Mouse (Mus musculus) megakaryocyte, adult 5-6 weeks (primary cell): ENCODE measurements at regions not wholly inside any gene's neighbourhood (a gene's known extent, or its start where the extent isn't known, plus 50 kb on each side); places are given as distances from the start of the nearest gene placed in this dataset.
"Not testable (repeated sequence)": the region's sequence is repeated elsewhere in the genome, so short reads cannot be mapped to it uniquely, and the experiment has no call there.

Experiments used
- ATAC-seq: 2 replicates; pipeline ENCODE4 v1.8.0; 2016; ENCODE audit warnings: mild to moderate bottlenecking, inconsistent platforms; ENCODE audit not compliant: poor library complexity, severe bottlenecking

DNA sequence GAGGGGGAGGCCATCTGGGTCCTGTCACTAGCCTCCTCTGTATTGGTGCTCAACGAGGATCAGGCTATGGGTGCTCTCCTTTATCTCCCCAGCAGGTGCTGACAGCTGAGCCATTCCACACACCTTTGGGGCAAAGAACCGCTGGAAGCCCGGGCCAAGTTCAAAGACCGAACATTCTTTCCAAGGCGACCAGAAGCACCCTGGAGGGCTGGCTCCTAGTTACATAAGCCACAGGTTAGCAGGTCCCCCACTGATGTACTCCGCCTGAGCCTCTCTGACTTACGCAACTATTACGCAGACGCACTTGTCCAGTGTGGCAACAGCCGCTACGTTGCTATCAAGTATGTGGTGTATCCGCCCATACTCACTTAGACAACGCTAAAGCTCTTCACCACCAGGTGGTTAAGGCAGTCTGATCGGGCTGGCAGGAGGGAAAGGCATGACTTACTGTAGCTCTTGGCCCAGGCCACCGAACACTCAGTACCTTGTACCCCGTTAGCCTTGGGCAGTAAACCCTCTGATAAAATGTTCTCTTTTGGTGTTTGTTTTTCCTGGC, 69.2 kb downstream of the Gm33543 start:
- ATAC-seq, result peak; percentile 95

DNA sequence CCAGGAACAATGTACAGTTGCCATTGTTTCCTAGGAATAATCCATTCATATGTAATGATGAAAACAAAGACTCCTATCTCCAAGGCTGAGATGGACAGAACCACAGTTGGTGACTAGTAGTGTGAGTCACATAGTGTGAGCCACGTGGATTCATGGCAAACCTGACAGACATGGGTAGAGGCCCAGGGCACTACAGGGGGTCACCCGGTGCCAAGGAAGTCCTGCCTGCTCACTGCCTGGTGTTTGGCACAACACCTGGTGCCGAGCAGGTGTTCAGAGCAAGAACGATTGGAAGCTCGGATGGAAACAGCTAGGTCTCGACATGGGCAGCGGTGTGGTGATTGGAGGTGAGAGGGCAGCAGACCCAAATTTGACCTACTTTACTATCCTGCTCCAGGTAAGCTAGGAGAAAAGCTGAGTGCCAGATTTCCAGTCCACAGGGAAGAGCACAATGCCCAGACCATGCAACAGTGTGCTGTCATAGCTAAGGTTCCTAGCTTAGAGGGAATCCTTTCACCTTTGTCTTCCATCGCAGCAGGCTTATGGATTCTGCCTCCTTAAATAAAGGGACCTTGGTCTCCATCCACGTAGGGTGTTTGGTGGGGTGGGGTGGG, 69.8 kb downstream of the Gm33543 start:
- no peak for ATAC-seq

DNA sequence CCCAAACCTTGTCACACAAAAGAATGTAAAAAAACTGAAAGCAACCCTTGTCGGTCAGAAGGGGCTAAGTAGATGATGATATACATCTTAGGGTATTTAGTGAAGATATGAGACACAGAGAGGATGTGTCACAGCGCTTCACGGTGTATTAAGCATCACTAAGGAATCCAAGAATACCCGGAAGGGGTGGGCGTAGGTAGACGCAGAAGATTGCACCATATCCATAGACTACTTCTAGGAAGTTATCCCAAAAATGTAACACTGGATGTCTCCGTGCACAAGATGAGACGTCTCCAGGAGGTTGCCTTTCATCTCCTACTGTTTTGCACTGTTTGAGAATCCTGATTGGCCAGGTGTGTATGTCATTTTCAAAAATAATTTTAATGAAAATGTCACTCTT, 73.8 kb downstream of the Gm33543 start:
- ATAC-seq, result no peak

DNA sequence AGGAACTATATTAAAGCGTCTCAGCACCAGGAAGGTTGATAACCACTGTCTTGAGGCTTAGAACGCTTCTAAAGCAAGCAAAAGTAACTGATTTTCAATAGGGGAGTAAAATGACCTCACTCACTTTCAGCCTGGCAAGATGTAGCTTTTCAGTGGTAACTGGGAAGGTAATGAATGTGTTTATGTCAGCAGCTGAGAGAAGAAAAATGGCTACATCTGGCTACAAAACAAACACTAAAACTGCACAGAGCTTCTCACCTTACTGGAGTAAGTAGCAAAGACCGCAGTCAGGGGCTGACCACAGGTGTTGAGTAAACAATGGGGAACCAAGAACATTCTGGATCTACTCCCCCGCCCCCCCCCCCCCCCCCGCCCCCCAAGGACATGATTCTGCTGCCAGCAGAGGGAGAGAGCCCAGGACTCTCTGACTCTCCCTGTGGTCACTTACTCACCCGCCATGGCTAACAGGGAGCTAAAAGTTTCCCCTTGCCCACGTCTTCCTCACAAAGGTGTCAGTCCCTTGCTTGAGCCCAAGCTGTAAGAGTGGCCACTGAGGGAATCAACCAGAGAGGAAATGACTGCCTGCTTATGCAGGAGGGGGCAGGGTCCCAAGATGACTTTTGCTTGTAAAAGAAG, 75.1 kb downstream of the Gm33543 start:
- peak; percentile 65 for ATAC-seq

DNA sequence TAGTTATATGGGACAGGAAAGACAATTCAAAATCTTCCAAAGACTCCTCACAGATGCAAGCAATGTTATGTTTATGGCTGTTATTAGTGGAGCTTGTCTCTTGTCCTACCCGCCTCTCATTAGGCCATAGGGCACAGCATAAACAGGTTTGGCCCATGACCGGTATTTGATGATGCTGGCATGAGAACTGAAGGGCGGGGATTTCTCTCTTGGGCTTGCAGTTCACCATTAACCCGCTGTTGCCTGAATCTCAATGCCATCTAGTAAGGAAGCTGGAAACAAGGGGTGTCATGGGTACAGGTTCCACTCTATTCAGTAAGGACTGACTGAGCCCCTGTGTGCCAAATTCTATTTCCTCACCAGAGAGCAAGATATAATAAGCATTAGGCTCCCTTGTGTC, 78.6 kb downstream of the Gm33543 start:
- no peak for ATAC-seq

DNA sequence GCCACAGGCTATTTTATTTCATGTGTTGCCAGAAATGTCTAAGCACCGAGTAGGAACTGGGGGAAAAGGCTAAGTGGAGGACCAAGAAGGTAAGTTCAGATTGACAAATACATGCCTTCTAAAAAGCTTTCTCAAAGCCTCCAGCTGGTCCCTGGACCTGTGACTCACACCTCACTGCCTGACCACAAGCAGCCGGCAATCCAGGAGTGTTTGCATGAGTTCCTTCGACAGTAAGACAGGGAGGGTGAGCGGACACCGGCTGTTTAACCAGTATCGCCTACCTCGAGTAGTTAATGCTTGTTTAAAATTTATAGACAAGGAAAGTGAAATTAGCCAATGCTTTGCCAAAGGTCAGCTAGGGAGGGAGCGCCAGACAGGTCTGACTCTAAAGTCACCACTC, 80.1 kb downstream of the Gm33543 start:
- no peak for ATAC-seq

DNA sequence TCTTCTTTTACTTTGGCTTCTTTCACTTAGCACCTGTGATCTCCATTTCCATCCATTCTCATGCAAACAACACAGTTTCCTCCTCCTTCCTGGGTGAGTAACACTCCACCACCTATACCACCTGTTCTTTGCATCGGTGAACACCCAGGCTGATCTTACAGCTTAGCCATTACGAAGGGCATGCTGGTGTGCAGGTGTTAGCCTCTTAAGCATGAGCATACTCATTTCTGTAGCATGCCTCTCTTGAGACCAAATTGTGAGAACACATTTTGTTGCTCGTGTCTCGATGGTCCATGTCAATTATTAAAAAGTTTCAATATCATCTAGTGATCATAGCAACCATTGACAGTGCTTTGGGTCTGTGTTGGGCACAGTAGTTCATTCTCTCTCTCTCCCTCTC, 80.8 kb downstream of the Gm33543 start:
- no peak for ATAC-seq

DNA sequence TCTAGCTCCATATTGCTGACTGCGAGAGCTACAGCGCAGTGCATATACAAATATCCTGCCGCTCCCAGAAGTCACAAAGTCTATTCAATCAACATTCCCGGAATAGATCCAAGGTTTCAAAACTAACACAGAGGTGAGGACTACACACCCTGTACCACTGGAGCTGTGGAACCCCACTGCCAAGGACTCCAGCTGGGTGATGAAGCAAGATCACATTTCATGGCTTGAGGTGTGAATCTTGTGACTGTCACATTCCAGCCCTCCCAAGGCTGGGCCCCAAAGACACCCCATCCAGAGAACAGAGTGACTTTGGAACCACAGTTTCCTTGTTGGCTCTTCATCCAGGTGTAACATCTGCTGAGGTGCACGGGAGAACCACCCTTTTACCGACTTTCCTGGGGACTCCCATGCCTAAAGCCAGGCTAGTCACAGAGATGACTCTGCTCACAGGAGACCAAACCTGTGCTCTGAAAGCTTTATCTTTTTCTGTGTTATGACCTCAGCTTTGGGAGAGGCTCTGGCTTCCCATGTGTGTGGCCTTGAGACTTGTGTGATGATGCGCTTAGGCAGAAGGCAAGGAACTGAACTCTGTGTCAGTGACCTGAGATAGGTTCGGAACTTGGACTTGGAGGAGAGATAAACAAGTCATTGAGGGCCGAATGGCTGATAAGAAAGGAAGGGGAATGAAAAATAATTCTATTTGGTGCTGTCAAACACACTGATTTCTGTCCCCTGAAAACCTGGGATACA, 82.4 kb downstream of the Gm33543 start:
- ATAC-seq, result no peak

DNA sequence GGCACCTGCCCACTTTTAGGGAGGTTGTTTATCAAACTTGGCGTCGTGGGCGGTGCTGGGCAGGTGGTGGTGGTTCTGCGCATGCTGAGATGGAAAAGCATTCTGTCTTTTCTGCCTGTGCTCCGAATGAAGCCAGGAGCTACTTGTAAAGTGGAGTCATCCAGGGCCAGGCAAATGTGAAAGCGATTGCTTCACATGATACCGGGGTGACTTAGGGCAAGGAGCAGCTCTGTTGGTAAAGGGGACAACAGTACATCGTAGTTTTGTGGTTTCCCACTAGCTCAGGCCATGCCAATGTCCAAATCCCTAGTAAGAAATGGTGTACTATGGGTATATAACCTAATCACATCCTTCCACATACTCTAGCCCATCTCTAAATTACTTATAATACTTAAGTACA, 84.5 kb downstream of the Gm33543 start:
- ATAC-seq, result no peak

DNA sequence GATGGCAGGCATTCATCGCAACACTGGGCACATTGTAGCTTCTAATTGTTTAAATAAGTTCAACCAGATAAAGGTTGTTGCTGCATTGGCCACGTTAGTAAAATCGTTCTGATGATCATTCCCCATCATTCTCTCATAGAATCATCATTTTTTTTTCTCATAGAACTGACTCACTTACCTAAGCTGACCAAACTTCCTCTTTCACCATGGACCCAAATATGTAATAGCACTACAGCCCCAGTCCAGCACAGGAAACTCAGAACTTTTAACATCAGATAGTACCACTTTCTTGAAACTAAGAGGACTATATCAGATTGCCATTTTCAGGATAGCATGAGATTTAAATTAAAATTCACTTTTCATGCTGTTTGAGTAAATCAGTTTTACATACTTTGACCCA, 82.2 kb upstream of the Anapc15-ps start:
- ATAC-seq, result peak; percentile 80

DNA sequence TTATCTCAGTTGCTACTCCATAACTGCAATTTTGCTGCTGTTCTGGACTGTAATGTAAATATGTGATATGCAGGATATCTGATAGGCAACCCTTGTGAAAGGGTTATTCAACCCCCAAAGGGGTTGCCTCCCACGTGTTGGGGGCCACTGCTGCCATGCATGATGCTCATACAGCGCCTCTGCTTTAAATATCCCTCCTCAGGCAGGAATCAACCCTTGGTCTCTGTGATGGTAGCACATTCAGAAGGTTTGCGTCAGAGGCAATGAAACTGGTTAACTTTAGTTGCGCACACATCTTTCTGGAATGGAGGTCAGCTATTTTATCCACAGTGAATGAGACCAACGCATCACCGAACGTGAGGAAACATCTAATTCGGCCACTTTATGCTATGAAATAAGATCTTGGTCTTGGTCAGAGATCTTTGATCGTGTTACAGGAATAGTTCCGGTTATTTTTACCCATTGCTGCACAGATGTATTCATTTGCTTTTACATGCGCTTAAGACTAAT, 80.2 kb upstream of the Anapc15-ps start:
- ATAC-seq, result no peak

DNA sequence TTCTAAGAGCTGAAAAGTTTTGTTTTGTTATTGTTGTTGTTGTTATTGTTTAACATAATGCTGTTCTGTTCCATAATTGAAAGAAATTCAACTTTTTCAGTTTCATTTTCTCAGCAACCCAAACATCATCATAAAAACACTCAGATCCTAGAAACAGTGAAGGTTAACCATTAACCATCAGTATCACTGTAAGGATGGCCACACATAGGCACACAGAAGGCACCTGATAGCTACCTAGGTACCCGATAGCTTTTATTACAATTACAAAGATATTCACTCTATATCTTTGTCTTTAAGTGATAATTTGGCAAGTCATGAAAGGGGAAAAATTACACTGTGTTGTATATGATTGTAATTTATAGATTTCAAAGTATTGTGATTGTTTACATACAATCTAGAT, 75.1 kb upstream of the Anapc15-ps start:
- no peak for ATAC-seq

DNA sequence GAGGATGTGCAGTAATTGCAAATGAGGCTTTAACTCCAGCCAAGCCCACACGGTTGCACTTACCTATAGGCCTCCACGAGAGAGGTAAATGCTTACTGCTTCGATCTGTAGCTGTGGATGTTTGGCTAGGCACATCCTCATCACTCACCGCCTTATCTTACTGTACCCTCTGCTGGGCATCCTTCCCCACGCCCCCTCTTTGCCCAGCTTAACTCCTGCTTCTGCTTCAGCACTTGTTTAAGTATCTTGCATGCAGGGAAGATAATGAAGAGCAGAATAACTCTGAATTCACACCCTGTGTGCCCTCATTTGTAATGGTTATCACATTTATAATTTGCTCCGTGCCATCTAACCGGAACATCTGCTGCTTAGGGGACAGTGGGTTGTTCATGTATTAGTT, 74.7 kb upstream of the Anapc15-ps start:
- 0 out of 2 replicates have a peak, but pooled peaks have one; percentile 13 for ATAC-seq

DNA sequence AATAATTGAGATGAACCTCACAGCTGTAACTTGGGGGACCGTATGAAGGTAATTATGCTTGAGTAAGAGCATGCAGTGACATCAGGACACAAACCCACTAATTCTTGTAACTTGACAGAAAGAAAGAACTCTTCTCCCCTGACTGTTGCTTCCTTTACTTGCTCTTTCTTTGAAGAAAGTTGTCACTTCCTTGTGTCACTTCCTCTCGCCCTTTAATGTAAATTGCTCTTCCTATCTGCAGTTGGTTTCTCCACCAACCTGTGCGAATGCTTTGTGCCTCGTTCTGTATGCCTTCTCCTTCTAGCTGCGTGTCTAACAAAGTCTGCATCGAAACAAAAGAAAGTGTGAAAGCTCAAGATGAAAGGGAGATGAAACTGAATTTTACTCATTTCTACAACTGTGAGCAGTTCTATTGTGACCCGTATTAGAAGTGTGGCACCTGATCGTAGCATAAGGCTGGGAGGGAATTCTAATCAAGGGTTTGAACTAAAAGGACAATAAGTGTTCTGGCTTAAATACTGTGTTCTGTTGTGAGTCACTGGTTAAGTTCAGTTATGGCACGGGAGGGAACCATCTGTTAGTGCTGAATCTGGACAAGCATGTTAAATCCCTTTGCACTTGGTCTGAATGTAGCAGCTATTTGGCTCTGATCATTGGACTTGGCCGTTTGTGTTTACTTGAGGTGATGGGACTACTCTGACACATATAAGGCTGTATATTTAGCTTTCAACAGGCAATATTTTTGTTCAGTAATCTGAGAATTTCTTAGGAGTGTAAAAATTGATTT, 72.8 kb upstream of the Anapc15-ps start:
- ATAC-seq, result peak; percentile 81

DNA sequence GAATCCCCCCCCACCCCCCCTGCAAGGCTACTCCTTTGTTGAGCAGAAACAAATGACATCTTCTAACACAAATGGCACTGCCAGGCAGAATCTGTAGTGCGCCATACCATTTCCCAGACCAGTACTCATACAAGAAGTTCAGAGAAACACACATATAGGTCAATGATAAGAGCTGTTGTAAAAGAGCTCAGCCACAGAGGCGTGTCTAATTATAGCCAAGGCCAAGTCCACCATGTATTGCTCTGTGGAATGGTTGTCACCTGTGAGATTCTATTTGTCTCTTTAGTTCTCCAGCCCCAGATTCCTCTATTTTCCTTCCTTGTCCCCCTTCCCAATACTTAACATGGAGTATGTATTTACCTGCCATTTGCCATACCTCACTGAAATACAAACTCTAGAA, 72.0 kb upstream of the Anapc15-ps start:
- no peak for ATAC-seq

DNA sequence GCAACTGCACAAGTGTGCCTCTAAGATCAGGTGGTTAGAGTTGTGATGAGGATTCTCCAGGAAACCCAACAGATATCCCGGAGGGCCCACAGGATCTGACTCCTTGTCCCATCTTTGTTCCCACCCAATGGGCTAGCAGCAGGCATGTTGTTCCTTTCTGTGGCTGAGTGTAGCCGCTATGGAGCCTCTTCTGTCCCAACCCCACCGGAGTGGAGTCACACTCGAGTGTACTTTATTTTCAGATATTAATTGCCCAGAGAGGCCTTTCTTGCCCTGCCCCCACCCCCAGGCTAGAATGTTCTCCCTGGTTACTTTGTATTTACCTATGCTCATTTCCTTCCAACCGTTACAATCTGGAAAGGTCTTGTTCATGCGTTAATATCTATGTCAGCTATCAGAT, 70.4 kb upstream of the Anapc15-ps start:
- ATAC-seq, result no peak

DNA sequence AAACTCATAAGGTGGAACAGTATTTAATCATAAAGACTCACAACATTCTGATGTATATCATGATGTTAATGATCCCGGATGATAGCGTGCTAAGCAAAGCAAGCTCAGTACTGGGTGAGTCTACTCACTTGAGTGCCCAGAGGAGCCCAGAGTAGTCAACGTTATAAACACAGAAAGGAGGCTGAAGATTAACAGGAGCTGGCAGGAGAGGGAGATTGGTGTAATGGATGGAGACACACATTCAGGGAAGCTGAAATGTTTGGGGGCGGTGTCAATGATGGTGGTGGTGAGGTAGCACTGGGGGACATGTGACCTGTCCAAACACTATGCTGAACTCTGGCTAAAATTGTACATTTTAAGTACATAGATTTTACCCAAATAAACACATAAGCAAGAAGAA, 66.2 kb upstream of the Anapc15-ps start:
- ATAC-seq, result no peak

DNA sequence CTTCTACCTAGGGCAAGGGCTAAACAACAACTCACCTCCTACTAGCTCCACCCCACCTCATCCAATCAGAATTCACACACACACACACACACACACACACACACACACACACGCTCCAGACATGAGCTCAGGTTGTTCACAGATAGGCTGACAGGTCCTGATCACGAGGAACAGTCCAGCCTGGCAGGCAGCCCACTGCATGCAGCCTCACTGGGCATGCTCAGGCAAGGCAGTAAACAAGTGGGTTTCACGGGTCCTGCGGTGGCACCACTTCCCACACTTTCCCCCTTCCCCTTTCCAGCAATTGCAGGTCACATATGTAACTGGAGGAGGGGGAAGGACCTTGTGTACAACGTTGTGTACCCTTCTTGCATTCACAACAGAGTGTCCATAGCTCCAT, 63.5 kb upstream of the Anapc15-ps start:
- ATAC-seq, result not testable (repeated sequence)

DNA sequence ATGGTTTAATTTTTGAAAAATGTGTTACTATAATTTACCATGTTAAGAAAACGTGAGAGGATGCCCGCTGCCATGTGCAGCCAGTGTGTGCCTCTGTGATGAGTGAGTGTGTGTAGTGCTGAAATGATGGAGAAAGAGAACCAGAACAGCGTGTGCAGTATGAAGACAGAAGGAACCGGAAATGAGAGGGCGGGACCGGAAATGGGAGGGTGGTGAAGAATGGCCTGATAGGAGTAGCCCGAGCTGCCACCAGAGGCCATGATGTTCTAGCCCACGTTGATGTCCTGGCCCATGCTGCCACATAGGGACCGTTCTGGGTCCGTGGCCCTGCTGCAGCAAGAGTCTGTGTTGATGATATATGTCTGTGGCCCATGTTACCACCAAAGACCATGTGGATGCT, 57.8 kb upstream of the Anapc15-ps start:
- peak; percentile 27; the same call in 1 of the 2 replicates for ATAC-seq

DNA sequence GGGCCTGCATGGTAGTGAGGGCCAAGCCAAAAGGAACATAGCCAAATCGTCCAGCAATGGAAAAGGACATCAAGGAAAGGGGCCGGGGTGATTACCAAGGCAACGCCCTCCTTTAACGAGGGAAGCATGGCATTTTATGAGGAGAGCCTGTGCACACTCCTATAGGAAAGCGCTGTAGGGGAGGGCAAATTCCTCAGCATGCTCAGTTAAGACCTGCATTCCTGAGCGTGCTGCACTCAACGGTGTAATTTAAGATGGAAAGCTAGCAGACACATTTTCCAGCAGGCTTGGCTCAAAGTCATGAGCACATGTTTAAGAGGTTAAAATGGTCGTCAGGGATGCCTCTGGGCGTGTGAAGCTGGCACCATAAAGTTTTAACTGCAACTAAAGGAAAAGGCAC, 56.6 kb upstream of the Anapc15-ps start:
- no peak for ATAC-seq

DNA sequence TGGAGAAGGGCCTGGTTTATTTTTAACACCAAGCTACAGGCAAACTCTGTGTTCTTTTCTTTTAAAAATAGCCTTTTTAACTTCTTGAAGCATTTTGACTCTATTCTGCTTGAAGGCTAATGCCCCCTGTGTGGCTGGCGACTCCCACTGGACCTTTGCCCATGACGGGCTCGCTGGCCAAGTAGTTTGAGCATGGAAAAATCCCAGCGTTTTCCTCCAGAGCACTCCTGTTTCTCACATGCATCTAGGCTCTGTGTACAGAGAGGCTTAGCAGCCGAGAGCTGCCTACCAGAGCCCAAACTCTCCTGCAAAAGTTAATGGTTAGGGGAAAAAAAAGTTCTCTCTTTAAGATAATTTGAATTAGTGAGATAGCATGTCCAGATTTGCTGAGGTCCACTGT, 52.7 kb upstream of the Anapc15-ps start:
- ATAC-seq, result no peak
